Mouse (Mus musculus): ENCODE data around the gene Hpdl.

- no peak for TF ChIP-seq CTCF (IDR thresholded peaks at IDR 0.05; ENCODE audit: low read depth, low read length)
- TF ChIP-seq TAL1 (conservative IDR thresholded peaks at IDR 0.05; ENCODE audit: low read depth, low read length), result no peak
- no peak for TF ChIP-seq GATA1 (IDR thresholded peaks at IDR 0.05; ENCODE audit: borderline replicate concordance, low read length)
Observed at GRCm38 (mm10) chr4:116857203-116857602, 35.7 kb upstream of the Hpdl start.

All from G1E (cell line).